In the genomic region with DNA sequence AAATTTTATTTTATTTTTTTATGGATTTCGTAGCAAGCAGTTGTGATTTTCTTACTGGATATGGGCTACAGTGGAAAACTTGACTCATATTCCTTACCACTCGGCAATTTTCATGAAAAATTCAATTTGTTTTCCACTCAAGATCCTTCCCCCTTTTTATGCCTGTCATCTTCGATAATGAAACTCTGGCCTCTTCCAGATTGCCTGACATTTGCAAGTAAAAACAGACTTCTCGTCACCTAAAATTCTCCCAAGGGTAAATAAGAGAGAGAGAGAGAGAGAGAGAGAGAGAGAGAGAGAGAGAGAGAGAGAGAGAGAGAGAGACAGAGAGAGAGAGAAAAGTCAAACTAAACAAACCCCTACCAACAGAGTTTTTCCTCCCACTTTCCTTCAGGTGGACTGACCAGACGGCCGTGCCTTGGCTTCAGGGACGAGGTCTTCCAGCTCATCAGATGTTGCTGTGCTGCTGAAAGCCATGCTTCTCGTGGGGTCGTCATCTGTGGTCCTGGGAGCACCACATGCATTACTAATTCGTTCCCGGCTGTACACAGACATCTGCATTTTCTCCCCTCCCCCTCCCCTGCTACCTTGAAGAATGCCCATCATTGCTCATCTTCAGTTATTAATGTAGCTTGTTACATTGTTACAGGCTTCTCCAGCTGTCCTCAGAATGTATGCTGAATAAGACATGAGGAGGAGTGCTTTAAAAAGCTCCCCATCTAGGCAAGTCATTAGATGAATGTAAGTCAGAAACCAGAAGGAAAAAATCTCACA, we compare ENCODE assay signal across 15 mouse cellular contexts.
DNase-seq lines count a peak whose midpoint lies in the region; ATAC-seq and TF ChIP-seq lines count a peak whose summit lies in the region.
"Had no signal": no experiment of that assay in that cellular context is flagged by ENCODE, and none has a peak within 500 bp of the region (broad histone marks: within the 10 kb centered on the region; RNA-seq: fewer than 3 reads in every experiment).

No protein-coding gene starts in this region.

- no peak for TF ChIP-seq CTCF in cortical plate, adult 2 months (IDR thresholded peaks at IDR 0.05; ENCODE audit: extremely low read depth, insufficient read depth, low read length)
- TF ChIP-seq CTCF in midbrain, postnatal 0 days (IDR thresholded peaks at IDR 0.05) = no peak
- TF ChIP-seq CTCF in intestine, postnatal 0 days (IDR thresholded peaks at IDR 0.05; ENCODE audit: low read depth) = no peak

- peak overlapping the region; percentile 40 for H3K4me2 ChIP-seq in embryonic facial prominence, embryonic 13.5 days
- H3K4me2 ChIP-seq in hindbrain, embryonic 14.5 days (replicated peaks) = peak overlapping the region; percentile 43
- peak overlapping the region; percentile 36 for H3K4me2 ChIP-seq in midbrain, postnatal 0 days (ENCODE audit: low read depth, low read length, poor library complexity, severe bottlenecking)
- H3K4me2 ChIP-seq in intestine, postnatal 0 days (replicated peaks; ENCODE audit: low read depth) = no peak overlapping the region
- H3K4me2 ChIP-seq: heart, embryonic 15.5 days had no signal

- no peak for DNase-seq in embryonic facial prominence, embryonic 10.5 days (ENCODE audit: low spot score)
- peak; percentile 68 for DNase-seq in hindbrain, embryonic 14.5 days (ENCODE audit: low spot score)
- peak; percentile 41 for DNase-seq in midbrain, postnatal 0 days (ENCODE audit: low spot score)
- no peak for DNase-seq in urinary bladder, adult 2 months (ENCODE audit: low spot score)
- no peak for DNase-seq in spleen, adult 12 weeks (ENCODE audit: low spot score)
- DNase-seq: cerebellum, adult 8-10 months; gastrocnemius, postnatal 36 days; kidney, adult 11 months; liver, postnatal 0 days had no signal

- H3K27me3 ChIP-seq in embryonic facial prominence, embryonic 13.5 days = no peaks in the 10 kb centered on the region
- no peaks in the 10 kb centered on the region for H3K27me3 ChIP-seq in embryonic facial prominence, embryonic 10.5 days (replicated peaks; ENCODE audit: low read depth, poor library complexity, severe bottlenecking)
- no peaks in the 10 kb centered on the region for H3K27me3 ChIP-seq in hindbrain, embryonic 14.5 days (ENCODE audit: control insufficient read depth, insufficient read depth, low read length)
- no peaks in the 10 kb centered on the region for H3K27me3 ChIP-seq in midbrain, postnatal 0 days (ENCODE audit: insufficient read depth, low read length)
- no peaks in the 10 kb centered on the region for H3K27me3 ChIP-seq in intestine, postnatal 0 days (replicated peaks; ENCODE audit: control insufficient read depth, insufficient read depth, low read length)
- H3K27me3 ChIP-seq: heart, embryonic 15.5 days had no signal

- no peak overlapping the region for H3K27ac ChIP-seq in embryonic facial prominence, embryonic 13.5 days
- no peak overlapping the region for H3K27ac ChIP-seq in embryonic facial prominence, embryonic 10.5 days (replicated peaks)
- no peak overlapping the region for H3K27ac ChIP-seq in cortical plate, adult 2 months (ENCODE audit: insufficient read depth, low read length)
- H3K27ac ChIP-seq in hindbrain, embryonic 14.5 days = peak overlapping the region; percentile 61
- peak overlapping the region; percentile 38; the same call in 1 of the 2 replicates for H3K27ac ChIP-seq in midbrain, postnatal 0 days (ENCODE audit: low read depth, low read length)
- H3K27ac ChIP-seq in intestine, postnatal 0 days (ENCODE audit: low read depth, low read length) = no peak overlapping the region
- H3K27ac ChIP-seq: heart, embryonic 15.5 days had no signal

- peaks cover 4% of the 10 kb centered on the region; the same call in 1 of the 2 replicates for H3K4me1 ChIP-seq in embryonic facial prominence, embryonic 13.5 days
- H3K4me1 ChIP-seq in embryonic facial prominence, embryonic 10.5 days = no peaks in the 10 kb centered on the region
- H3K4me1 ChIP-seq in cortical plate, adult 2 months (ENCODE audit: control insufficient read depth, insufficient read depth, low read length) = peaks cover 3% of the 10 kb centered on the region; the same call in 1 of the 2 replicates
- H3K4me1 ChIP-seq in hindbrain, embryonic 14.5 days (replicated peaks; ENCODE audit: control insufficient read depth, insufficient read depth, low read length) = peaks cover 8% of the 10 kb centered on the region; the same call in 1 of the 2 replicates
- peaks cover 4% of the 10 kb centered on the region; the same call in 1 of the 2 replicates for H3K4me1 ChIP-seq in midbrain, postnatal 0 days (ENCODE audit: insufficient read depth, low read length)
- no peaks in the 10 kb centered on the region for H3K4me1 ChIP-seq in intestine, postnatal 0 days (replicated peaks; ENCODE audit: control insufficient read depth, insufficient read depth, low read length)
- H3K4me1 ChIP-seq: heart, embryonic 15.5 days had no signal

- WGBS in embryonic facial prominence, embryonic 13.5 days = 37% methylated on average over 11 of the region's 11 CpGs
- WGBS in embryonic facial prominence, embryonic 10.5 days = 59% methylated on average over 11 of the region's 11 CpGs
- WGBS in hindbrain, embryonic 14.5 days = 22% methylated on average over 11 of the region's 11 CpGs
- 27% methylated on average over 11 of the region's 11 CpGs for WGBS in midbrain, postnatal 0 days
- 65% methylated on average over 11 of the region's 11 CpGs for WGBS in intestine, postnatal 0 days

- no peak for TF ChIP-seq POLR2A in cortical plate, adult 2 months (IDR thresholded peaks at IDR 0.05; ENCODE audit: extremely low read depth, insufficient read depth, low read length)

- H3K4me3 ChIP-seq in embryonic facial prominence, embryonic 13.5 days = no peak overlapping the region
- no peak overlapping the region for H3K4me3 ChIP-seq in embryonic facial prominence, embryonic 10.5 days
- 0 out of 2 replicates have a peak overlapping the region, but pooled peaks have one; percentile 15 for H3K4me3 ChIP-seq in cortical plate, adult 2 months (ENCODE audit: insufficient read depth, low read length)
- H3K4me3 ChIP-seq in hindbrain, embryonic 14.5 days (replicated peaks; ENCODE audit: low read length) = no peak overlapping the region
- no peak overlapping the region for H3K4me3 ChIP-seq in midbrain, postnatal 0 days (ENCODE audit: low read depth, low read length)
- H3K4me3 ChIP-seq in intestine, postnatal 0 days (ENCODE audit: low read depth, low read length) = no peak overlapping the region
- H3K4me3 ChIP-seq: erythroblast, embryonic 14.5 days; heart, embryonic 15.5 days had no signal

- H3K36me3 ChIP-seq in embryonic facial prominence, embryonic 13.5 days = no peaks in the 10 kb centered on the region
- no peaks in the 10 kb centered on the region for H3K36me3 ChIP-seq in embryonic facial prominence, embryonic 10.5 days (replicated peaks)
- no peaks in the 10 kb centered on the region for H3K36me3 ChIP-seq in hindbrain, embryonic 14.5 days (replicated peaks; ENCODE audit: control insufficient read depth, insufficient read depth)
- H3K36me3 ChIP-seq in midbrain, postnatal 0 days (ENCODE audit: insufficient read depth, low read length) = no peaks in the 10 kb centered on the region
- H3K36me3 ChIP-seq in intestine, postnatal 0 days (ENCODE audit: control insufficient read depth, insufficient read depth) = no peaks in the 10 kb centered on the region
- H3K36me3 ChIP-seq: G1E; heart, embryonic 15.5 days had no signal

- H3K9ac ChIP-seq in embryonic facial prominence, embryonic 13.5 days = no peak overlapping the region
- no peak overlapping the region; the same call in 1 of the 2 replicates for H3K9ac ChIP-seq in hindbrain, embryonic 14.5 days
- no peak overlapping the region for H3K9ac ChIP-seq in midbrain, postnatal 0 days (replicated peaks; ENCODE audit: low read length, poor library complexity, severe bottlenecking)
- H3K9ac ChIP-seq in intestine, postnatal 0 days (ENCODE audit: low read depth, low read length) = no peak overlapping the region
- H3K9ac ChIP-seq: heart, embryonic 15.5 days; liver, postnatal 0 days had no signal

- no peak for ATAC-seq in embryonic facial prominence, embryonic 13.5 days (ENCODE audit: insufficient number of reproducible peaks, insufficient read depth, low FRiP score, low TSS enrichment, low read depth)
- peak; percentile 73 for ATAC-seq in hindbrain, embryonic 14.5 days (ENCODE audit: low FRiP score)
- ATAC-seq in midbrain, postnatal 0 days (ENCODE audit: low FRiP score) = no peak
- ATAC-seq in intestine, postnatal 0 days = no peak
- ATAC-seq: liver, postnatal 0 days had no signal

- no peaks in the 10 kb centered on the region for H3K9me3 ChIP-seq in embryonic facial prominence, embryonic 13.5 days
- no peaks in the 10 kb centered on the region for H3K9me3 ChIP-seq in embryonic facial prominence, embryonic 10.5 days
- H3K9me3 ChIP-seq in hindbrain, embryonic 14.5 days (ENCODE audit: control insufficient read depth, low read length) = no peaks in the 10 kb centered on the region
- no peaks in the 10 kb centered on the region for H3K9me3 ChIP-seq in midbrain, postnatal 0 days (ENCODE audit: low read length)
- H3K9me3 ChIP-seq in intestine, postnatal 0 days (ENCODE audit: control insufficient read depth) = no peaks in the 10 kb centered on the region
- H3K9me3 ChIP-seq: heart, embryonic 15.5 days had no signal

Comparison
In these comparisons a context has a peak if more than half of its experiments do, and no peak if none do; other contexts are left out.
1. H3K27ac ChIP-seq: peak in hindbrain, embryonic 14.5 days (single experiment) and midbrain, postnatal 0 days (single experiment); none in embryonic facial prominence, embryonic 13.5 days (single experiment), embryonic facial prominence, embryonic 10.5 days (single experiment), cortical plate, adult 2 months (single experiment) and intestine, postnatal 0 days (single experiment).
2. DNase-seq: peak in hindbrain, embryonic 14.5 days (single experiment) and midbrain, postnatal 0 days (single experiment); none in embryonic facial prominence, embryonic 10.5 days (single experiment), urinary bladder, adult 2 months (single experiment) and spleen, adult 12 weeks (single experiment).